Mouse (Mus musculus): Measurements from ENCODE around the gene Kif22.
"Not testable (repeated sequence)": the region's sequence is repeated elsewhere in the genome, so short reads cannot be mapped to it uniquely, and the experiment has no call there.

Gene Kif22

DNA sequence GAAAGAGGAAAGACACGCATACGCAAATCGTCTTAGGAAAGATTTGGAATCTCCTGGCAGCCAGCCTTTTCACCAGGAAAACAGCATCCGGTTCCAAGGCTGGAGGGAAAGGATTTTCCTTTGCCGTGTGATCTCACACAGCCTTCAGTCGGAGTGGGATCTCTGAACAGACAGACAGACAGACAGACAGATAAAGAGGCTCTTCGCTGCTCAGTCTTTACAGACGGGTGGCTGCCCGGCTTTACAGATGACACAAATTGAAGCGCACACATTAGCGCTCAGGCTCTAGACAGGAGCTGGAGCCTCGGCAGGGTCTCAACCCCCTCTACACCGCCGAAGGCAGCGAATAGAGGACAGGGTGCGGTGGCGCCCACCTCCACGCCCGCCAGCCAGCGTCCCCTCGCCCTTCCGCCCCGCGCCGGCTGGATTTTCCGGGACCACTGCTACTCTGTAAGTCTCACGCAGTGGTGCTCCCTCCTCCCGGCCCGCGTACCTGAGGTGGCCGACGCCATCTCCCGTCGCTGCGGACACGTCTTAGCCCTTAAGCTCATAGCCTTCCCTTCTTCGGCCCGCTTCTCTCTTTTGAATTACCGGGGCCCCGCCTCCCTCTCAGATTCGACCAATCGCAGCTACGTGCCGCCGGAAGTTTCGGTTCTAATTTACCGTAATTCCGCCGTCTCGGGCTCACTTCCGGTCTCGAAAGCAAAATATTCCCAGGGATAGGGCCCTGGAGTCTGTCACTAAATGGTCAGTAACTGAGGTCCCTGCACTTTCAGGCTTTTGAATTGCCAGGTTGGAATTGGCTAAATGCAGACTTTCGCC, at the start of gene Kif22:
Kif22 (minus strand) TSS at position 621 of the 822 bp plus-strand sequence.
- DNase-seq (ENCODE audit: low spot score): no peak

GRCm38 (mm10) chr7:127091114-127091896, 49.0 kb upstream of the Kif22 start, which contains the start of gene AI467606:
Gene AI467606 (plus strand): TSS chr7:127091359.
- no peak for DNase-seq (ENCODE audit: low spot score)

DNA sequence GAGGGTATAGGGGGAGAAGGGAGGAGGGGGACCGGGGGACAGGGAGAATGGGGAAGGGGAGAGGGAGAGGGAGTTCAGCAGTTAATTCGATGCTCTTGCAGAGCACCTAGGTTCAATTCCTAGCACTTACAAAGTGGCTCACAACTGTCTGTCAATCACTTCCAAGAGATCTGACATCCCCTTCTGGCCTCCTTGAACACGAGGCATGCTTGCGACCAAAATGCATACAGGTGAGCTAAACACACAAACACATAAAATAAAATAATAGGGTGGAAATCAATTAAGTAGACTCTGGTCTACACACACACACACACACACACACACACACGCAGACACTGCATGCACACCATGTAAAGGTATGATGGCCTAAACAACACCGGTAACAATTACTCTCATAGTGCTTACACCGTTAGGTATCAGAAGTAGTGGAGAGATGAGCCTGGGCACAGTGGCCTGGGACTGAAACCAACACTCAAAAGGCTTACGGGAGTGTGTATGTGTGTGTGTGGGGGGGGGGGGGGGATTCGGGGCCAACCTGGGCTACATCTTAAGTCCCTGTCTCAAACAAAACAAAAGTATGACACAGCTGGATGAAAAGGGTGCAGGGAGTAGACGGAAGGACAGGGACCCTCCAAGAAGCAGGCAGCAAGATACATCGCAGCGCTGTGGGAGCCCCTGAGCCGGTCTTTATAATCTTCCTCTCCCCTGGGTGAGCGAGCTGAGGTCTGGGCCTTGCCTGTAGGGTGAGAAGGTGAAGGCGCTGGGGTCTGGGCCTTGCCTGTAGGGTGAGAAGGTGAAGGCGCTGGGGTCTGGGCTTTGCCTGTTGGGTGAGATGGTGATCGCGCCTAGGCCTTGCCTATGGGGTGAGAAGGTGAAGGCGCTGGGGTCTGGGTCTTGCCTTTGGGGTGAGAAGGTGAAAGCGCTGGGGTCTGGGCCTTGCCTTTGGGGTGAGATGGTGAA, 48.2 kb upstream of the Kif22 start:
- DNase-seq (ENCODE audit: low spot score): no peak

GRCm38 (mm10) chr7:127088901-127089845, 46.9 kb upstream of the Kif22 start:
- no peak for DNase-seq (ENCODE audit: low spot score)

DNA sequence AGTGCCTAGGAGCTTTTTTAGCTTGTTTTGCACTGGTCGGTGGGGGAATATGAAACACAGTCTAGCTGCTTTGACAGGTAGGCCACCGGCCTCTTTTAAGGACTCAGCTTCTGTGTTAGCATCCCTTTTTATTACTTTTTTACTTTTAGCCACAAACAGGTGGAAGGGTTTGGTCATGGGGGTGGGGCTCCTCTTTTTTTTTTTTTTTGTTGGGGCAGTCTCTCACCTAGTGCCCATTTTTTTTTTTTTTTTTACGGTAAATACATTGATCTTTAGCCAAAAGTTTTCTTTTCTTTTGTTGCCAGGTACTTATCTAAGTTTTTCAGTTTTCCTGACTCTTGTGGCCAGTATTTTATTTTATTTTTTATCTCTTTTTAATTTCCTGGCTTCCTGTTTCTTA, 45.8 kb upstream of the Kif22 start:
- DNase-seq (ENCODE audit: low spot score): no peak

GRCm38 (mm10) chr7:127087278-127088010, 45.2 kb upstream of the Kif22 start, which contains the start of gene Zg16:
Gene Zg16 (minus strand): TSS chr7:127087328.
- DNase-seq (ENCODE audit: low spot score): not testable (repeated sequence)

DNA sequence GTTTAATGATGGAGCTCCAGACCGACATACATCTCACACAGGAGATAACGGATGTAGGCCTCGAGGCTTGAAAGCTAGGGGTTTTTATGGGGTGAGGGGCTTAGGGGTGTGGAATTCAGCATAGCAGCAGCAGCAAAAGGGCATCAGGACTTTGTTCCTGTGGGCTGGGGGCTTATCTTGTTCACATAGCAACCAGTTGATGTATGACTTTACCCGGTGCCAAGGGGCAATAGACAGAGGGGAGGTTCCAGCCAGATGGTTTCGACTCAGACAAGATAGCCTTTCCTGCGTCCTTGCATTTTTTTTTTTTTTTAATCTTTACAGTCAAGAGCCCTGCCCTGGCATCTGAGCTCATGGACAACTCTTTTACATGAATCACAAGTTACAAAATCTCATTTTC, 43.5 kb upstream of the Kif22 start:
- DNase-seq (ENCODE audit: low spot score): not testable (repeated sequence)

DNA sequence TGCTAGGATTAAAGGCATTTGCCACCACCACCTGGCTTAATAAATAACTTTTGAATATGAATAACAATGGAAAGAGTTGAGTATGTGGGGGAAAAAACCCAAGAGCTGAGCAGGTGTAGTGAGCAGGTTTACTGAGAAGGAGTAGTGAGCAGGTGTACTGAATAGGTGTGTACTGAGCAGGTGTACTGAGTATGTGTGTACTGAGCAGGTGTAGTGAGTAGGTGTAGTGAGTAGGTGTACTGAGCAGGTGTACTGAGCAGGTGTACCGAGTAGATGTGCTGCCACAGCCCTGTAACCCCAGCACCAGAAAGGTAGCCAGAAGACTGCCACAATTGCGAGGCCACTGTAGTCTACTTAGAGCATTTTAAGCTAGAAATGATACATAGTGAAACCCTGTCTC, 42.5 kb upstream of the Kif22 start:
- no peak for DNase-seq (ENCODE audit: low spot score)

DNA sequence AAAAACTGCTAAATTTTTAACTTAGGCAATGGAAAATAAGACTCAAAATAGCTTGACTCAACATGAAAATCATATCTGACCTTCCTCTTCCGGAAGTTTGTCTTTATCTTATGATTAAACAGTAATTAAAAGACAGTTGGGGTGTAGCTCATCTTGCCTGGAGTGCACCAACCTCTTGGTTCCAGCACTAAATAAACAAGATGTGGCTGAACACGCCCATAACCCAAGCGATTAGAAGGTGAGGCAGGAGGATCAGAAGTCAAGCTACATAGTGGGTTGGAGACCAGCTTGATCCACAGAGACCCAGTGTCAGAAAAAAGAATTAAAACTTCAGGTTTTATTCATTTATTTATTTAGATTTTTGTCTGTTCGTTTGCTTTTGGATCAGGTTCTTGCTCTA, 41.4 kb upstream of the Kif22 start:
- DNase-seq (ENCODE audit: low spot score): no peak

- no peak for DNase-seq (ENCODE audit: low spot score)
These were observed 40.7 kb upstream of the Kif22 start for GRCm38 (mm10) chr7:127082995-127083394.

GRCm38 (mm10) chr7:127082271-127082670, 40.0 kb upstream of the Kif22 start:
- DNase-seq (ENCODE audit: low spot score): no peak

- DNase-seq (ENCODE audit: low spot score): no peak
These were observed 37.8 kb upstream of the Kif22 start for GRCm38 (mm10) chr7:127080045-127080444.

DNA sequence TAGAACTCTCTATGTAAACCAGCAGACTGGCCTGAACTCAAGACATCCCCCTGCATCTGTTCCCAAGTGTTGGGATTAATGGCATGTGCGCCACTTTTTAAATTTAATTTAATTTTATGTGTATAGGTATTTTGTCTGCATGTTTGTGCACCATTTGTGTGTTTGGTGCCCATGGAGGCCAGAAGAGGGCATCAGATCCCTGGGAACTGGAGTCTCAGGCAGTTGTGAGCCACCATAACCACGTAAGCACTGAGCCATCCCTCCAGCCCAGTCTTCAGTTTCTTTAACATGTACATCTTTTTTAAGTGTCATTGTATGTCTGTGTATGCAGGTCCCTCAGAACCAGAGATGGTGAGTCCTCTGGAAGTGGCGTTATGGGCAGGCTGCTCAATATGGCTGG, 35.4 kb upstream of the Kif22 start:
- DNase-seq (ENCODE audit: low spot score): no peak

- DNase-seq (ENCODE audit: low spot score): no peak
These were observed 33.9 kb upstream of the Kif22 start for GRCm38 (mm10) chr7:127076188-127076587.

DNA sequence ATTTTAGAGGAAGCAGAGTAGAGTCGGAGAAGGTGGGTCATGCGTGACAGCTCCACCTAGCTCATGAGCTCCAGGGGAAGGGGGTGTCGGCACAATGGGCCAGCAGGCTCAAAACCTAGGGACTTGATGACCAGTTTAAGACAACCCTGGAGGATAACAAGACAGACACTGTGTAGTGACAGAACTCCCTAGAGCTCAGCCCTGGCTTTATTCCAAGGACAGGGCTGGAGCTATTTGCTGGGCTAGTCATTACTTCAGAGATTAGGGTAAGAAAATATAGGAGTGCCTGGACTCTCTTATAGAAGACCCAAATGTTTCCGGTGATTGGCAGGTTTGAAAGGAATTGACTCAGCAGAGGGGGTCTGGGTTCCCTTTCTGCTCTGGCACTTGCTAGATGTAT, 30.9 kb upstream of the Kif22 start:
- DNase-seq (ENCODE audit: low spot score): no peak

- no peak for DNase-seq (ENCODE audit: low spot score)
These were observed 28.7 kb upstream of the Kif22 start for GRCm38 (mm10) chr7:127070871-127071413.

GRCm38 (mm10) chr7:127066317-127066716, 24.0 kb upstream of the Kif22 start:
- no peak for DNase-seq (ENCODE audit: low spot score)

GRCm38 (mm10) chr7:127065538-127065937, 23.3 kb upstream of the Kif22 start:
- DNase-seq (ENCODE audit: low spot score): no peak

- DNase-seq (ENCODE audit: low spot score): no peak
These were observed 12.8 kb upstream of the Kif22 start for GRCm38 (mm10) chr7:127055026-127055585.

Measured in left cerebral cortex, adult 11 months (tissue).